Comparison of ENCODE assay signal across 8 mouse cellular contexts in the genomic region with DNA sequence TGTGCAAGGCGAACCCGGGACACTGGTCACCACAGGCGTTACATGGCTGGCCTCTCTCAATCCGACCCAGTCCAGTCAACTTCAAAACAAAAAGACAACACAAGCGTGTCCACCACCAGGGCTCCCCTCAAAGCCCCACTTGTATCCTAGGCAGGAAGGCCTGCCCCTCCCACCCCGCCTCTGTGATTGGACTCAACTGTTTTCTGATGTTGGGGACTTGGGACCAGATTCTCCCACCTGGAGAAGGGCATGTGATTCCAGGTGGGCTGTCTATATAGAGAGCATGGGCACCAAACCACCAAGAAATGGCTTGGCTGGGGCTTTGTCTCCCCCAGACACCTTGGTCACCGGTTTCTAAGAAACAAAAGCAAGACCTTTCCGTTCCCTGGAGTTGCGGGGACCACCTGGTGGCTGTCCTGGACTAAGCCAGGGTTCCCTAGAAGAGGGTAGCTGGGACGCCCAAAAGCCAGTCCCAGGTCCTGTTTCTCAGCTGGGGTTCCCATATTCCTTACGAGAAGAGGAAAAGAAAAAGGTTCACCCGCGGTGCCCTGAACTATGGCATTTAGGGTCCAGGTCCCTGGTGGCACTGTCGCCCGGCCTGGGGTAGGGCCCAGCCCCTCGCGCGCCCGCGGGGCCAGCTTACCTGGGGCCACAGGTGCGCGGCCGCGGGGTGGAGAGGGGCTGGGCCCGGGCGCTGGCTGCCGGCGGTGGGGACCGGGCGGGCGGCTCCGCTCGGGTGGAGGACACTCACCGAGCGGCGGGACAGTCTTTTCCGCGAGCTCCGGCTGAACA. TPM values are rescaled to one million over a fixed set of nuclear protein-coding genes. Genes with fewer than 3 reads are reported as not detected.
DNase-seq lines count a peak whose midpoint lies in the region; ATAC-seq and TF ChIP-seq lines count a peak whose summit lies in the region.

No protein-coding gene starts in this region.

- peak overlapping the region; percentile 98 for H3K4me2 ChIP-seq in forebrain, embryonic 14.5 days (ENCODE audit: low read length)

- TF ChIP-seq POLR2A in ES-Bruce4 (IDR thresholded peaks at IDR 0.05; ENCODE audit: insufficient read depth, low read length) = no peak

- peak; percentile 40 for ATAC-seq in forebrain, embryonic 14.5 days

- WGBS in forebrain, embryonic 14.5 days = 3% methylated on average over 37 of the region's 39 CpGs

- H3K9me3 ChIP-seq in ES-Bruce4 (replicated peaks; ENCODE audit: control insufficient read depth, insufficient read depth, low read length, poor library complexity, severe bottlenecking) = no peaks in the 10 kb centered on the region
- no peaks in the 10 kb centered on the region for H3K9me3 ChIP-seq in forebrain, embryonic 14.5 days (replicated peaks; ENCODE audit: control insufficient read depth, low read length)

- TF ChIP-seq EP300 in ES-Bruce4 (IDR thresholded peaks at IDR 0.05; ENCODE audit: insufficient read depth, low read depth, low read length) = no peak

- TF ChIP-seq CTCF in ES-Bruce4 (IDR thresholded peaks at IDR 0.05; ENCODE audit: low read depth, low read length) = no peak

- peak overlapping the region; percentile 66 for H3K4me3 ChIP-seq in ES-Bruce4 (ENCODE audit: low read depth, low read length)
- peak overlapping the region; percentile 69 for H3K4me3 ChIP-seq in forebrain, embryonic 14.5 days (ENCODE audit: low read depth, low read length)

- no peaks in the 10 kb centered on the region for H3K36me3 ChIP-seq in ES-Bruce4 (ENCODE audit: control insufficient read depth, insufficient read depth, low read length, poor library complexity, severe bottlenecking)
- no peaks in the 10 kb centered on the region for H3K36me3 ChIP-seq in forebrain, embryonic 14.5 days (ENCODE audit: control insufficient read depth, insufficient read depth, low read length)

- H3K27me3 ChIP-seq in ES-Bruce4 (ENCODE audit: control insufficient read depth, insufficient read depth, low read length, poor library complexity, severe bottlenecking) = no peaks in the 10 kb centered on the region
- H3K27me3 ChIP-seq in forebrain, embryonic 14.5 days (replicated peaks; ENCODE audit: control insufficient read depth, insufficient read depth, low read length) = no peaks in the 10 kb centered on the region

- peak; percentile 54 for DNase-seq in embryo, embryonic 10.5 days (ENCODE audit: low spot score)
- DNase-seq in embryo, embryonic 10 days (ENCODE audit: low spot score) = no peak
- DNase-seq in forebrain, embryonic 14.5 days (ENCODE audit: low spot score) = peak; percentile 10
- peak; percentile 14 for DNase-seq in kidney, postnatal 14 days
- peak; percentile 48 for DNase-seq in neural tube, embryonic 10.5 days (ENCODE audit: extremely low spot score, low spot score)
- no peak for DNase-seq in adrenal gland, postnatal 25 days
- no peak for DNase-seq in spleen, adult 18-20 months

- H3K4me1 ChIP-seq in ES-Bruce4 (ENCODE audit: control insufficient read depth, insufficient read depth, low read length) = peaks cover 1% of the 10 kb centered on the region
- H3K4me1 ChIP-seq in forebrain, embryonic 14.5 days (ENCODE audit: control insufficient read depth, insufficient read depth, low read length) = no peaks in the 10 kb centered on the region

- peak overlapping the region; percentile 46 for H3K9ac ChIP-seq in ES-Bruce4 (ENCODE audit: low read depth, poor library complexity, severe bottlenecking)
- H3K9ac ChIP-seq in forebrain, embryonic 14.5 days (ENCODE audit: low read length) = peak overlapping the region; percentile 75

- H3K27ac ChIP-seq in ES-Bruce4 (ENCODE audit: insufficient read depth, low read length) = no peak overlapping the region
- H3K27ac ChIP-seq in forebrain, embryonic 14.5 days (ENCODE audit: low read depth, low read length) = no peak overlapping the region

RNA-seq across cellular contexts. Expression of a gene that starts 0.4 kb away (rescaled TPM):
- 2.4 and 3.3 TPM in 2 replicates for polyA plus RNA-seq in ES-Bruce4 (2011; ENCODE audit: insufficient read depth, insufficient read length, low read depth, missing spikeins)
- 5.5 and 7.8 TPM in 2 replicates for polyA plus RNA-seq in forebrain, embryonic 14.5 days (2014; fragmentation: Nextera tagmentation; extraction: Ambion mirVana)
- total RNA-seq in adrenal gland, postnatal 25 days (2021) = 8.3 and 9.5 TPM in 2 replicates

Comparison
In these comparisons a context has a peak if more than half of its experiments do, and no peak if none do; other contexts are left out.
1. DNase-seq: peak in embryo, embryonic 10.5 days (single experiment), forebrain, embryonic 14.5 days (single experiment), kidney, postnatal 14 days (single experiment) and neural tube, embryonic 10.5 days (single experiment); none in embryo, embryonic 10 days (single experiment), adrenal gland, postnatal 25 days (single experiment) and spleen, adult 18-20 months (0 of 2).